Mouse (Mus musculus): Measurements from ENCODE around the gene Lyzl4. TPM values are rescaled to one million over a fixed set of nuclear protein-coding genes. Genes with fewer than 3 reads are reported as not detected.
A peak's percentile ranks its signal among the peaks of the same experiment; 100 is the strongest.
"Not testable (repeated sequence)": the region's sequence is repeated elsewhere in the genome, so short reads cannot be mapped to it uniquely, and the experiment has no call there.

Lyzl4 gene
- total and polyA plus RNA-seq, 3 experiments: 0.10 TPM; not detected in 2

GRCm38 (mm10) chr9:121600201-121600860, 41.6 kb downstream of the Lyzl4 start:
- DNase-seq: no peak

- DNase-seq: no peak
Observed at GRCm38 (mm10) chr9:121599551-121599950, 42.3 kb downstream of the Lyzl4 start.

GRCm38 (mm10) chr9:121598106-121598505, 43.8 kb downstream of the Lyzl4 start:
- no peak for DNase-seq

GRCm38 (mm10) chr9:121594771-121595170, 47.1 kb downstream of the Lyzl4 start:
- DNase-seq: no peak

- not testable (repeated sequence) for DNase-seq
Observed at GRCm38 (mm10) chr9:121593768-121594167, 48.1 kb downstream of the Lyzl4 start.

GRCm38 (mm10) chr9:121592948-121593550, 48.8 kb downstream of the Lyzl4 start:
- no peak for DNase-seq

- no peak for DNase-seq
Observed at GRCm38 (mm10) chr9:121589533-121589932, 52.4 kb downstream of the Lyzl4 start.

- DNase-seq: no peak
Observed at GRCm38 (mm10) chr9:121574380-121574779, 67.5 kb downstream of the Lyzl4 start.

GRCm38 (mm10) chr9:121568451-121568850, 73.4 kb downstream of the Lyzl4 start:
- no peak for DNase-seq

GRCm38 (mm10) chr9:121566387-121566786, 75.5 kb downstream of the Lyzl4 start:
- DNase-seq: peak; percentile 23

GRCm38 (mm10) chr9:121563276-121563675, 78.6 kb downstream of the Lyzl4 start:
- DNase-seq: no peak

- DNase-seq: no peak
Observed at GRCm38 (mm10) chr9:121560515-121560914, 81.4 kb downstream of the Lyzl4 start.

- no peak for DNase-seq
Observed at GRCm38 (mm10) chr9:121558167-121558566, 83.7 kb downstream of the Lyzl4 start.

- DNase-seq: no peak
Observed at GRCm38 (mm10) chr9:121556913-121557312, 85.0 kb downstream of the Lyzl4 start.

- peak; percentile 6 for DNase-seq
Observed at GRCm38 (mm10) chr9:121555395-121556000, 86.4 kb downstream of the Lyzl4 start.

GRCm38 (mm10) chr9:121553643-121554042, 88.3 kb downstream of the Lyzl4 start:
- DNase-seq: no peak

GRCm38 (mm10) chr9:121550327-121550771, 91.5 kb downstream of the Lyzl4 start:
- no peak for DNase-seq

GRCm38 (mm10) chr9:121549444-121549843, 92.5 kb downstream of the Lyzl4 start:
- DNase-seq: no peak

GRCm38 (mm10) chr9:121549010-121549409, 92.9 kb downstream of the Lyzl4 start:
- no peak for DNase-seq

- no peak for DNase-seq
Observed at GRCm38 (mm10) chr9:121547431-121547830, 94.5 kb downstream of the Lyzl4 start.

- no peak for DNase-seq
Observed at GRCm38 (mm10) chr9:121541530-121541929, 100.4 kb downstream of the Lyzl4 start.

GRCm38 (mm10) chr9:121532626-121533025, 109.3 kb downstream of the Lyzl4 start:
- DNase-seq: no peak

GRCm38 (mm10) chr9:121528605-121529357, 113.1 kb downstream of the Lyzl4 start:
- peak; percentile 4 for DNase-seq

Data from adrenal gland, adult 2 months (tissue).